Mouse (Mus musculus) ES-Bruce4 (cell line): ENCODE measurements around the gene Rorb. TPM values are rescaled to one million over a fixed set of nuclear protein-coding genes. Genes with fewer than 3 reads are reported as not detected.

Experiments used
- H3K27ac ChIP-seq: 2 replicates; pipeline ENCODE4 v1.5.1; 2012; ENCODE audit warnings: low read length, inconsistent platforms; ENCODE audit not compliant: insufficient read depth
- H3K27me3 ChIP-seq: 2 replicates; pipeline ENCODE4 v1.6.1; 2012; ENCODE audit warnings: mild to moderate bottlenecking, low read length, inconsistent platforms; ENCODE audit not compliant: control insufficient read depth, poor library complexity, insufficient read depth, severe bottlenecking
- H3K36me3 ChIP-seq: 2 replicates; pipeline ENCODE4 v1.6.1; 2012; ENCODE audit warnings: inconsistent platforms, mild to moderate bottlenecking, low read length, moderate library complexity; ENCODE audit not compliant: control insufficient read depth, poor library complexity, insufficient read depth, severe bottlenecking
- H3K4me1 ChIP-seq: one replicate; pipeline ENCODE4 v1.8.1; 2011; ENCODE audit warnings: low read length; ENCODE audit not compliant: control insufficient read depth, insufficient read depth
- H3K4me3 ChIP-seq: 2 replicates; pipeline ENCODE4 v1.5.1; 2011; ENCODE audit warnings: low read depth, mild to moderate bottlenecking, low read length
- H3K9ac ChIP-seq: 2 replicates; pipeline ENCODE4 v1.6.1; 2012; ENCODE audit warnings: low read depth, mild to moderate bottlenecking, inconsistent platforms; ENCODE audit not compliant: poor library complexity, severe bottlenecking
- H3K9me3 ChIP-seq: replicated peaks from 2 replicates; pipeline ENCODE4 v1.6.1; 2012; ENCODE audit warnings: mild to moderate bottlenecking, low read length, inconsistent platforms; ENCODE audit not compliant: control insufficient read depth, poor library complexity, insufficient read depth, severe bottlenecking
- CTCF ChIP-seq: IDR thresholded peaks from one replicate; pipeline ENCODE4 v1.8.1; 2011; ENCODE audit warnings: low read depth, low read length
- EP300 ChIP-seq: IDR thresholded peaks from 2 replicates; pipeline ENCODE4 v1.6.1; 2011; ENCODE audit warnings: low read depth, low read length; ENCODE audit not compliant: insufficient read depth
- POLR2A ChIP-seq: IDR thresholded peaks from one replicate; pipeline ENCODE4 v1.8.1; 2011; ENCODE audit warnings: low read length; ENCODE audit not compliant: insufficient read depth
- polyA plus RNA-seq: library from polyadenylated mRNA; stranded (reverse); fragments of >200 nt; gene quantifications from 2 replicates; pipeline ENCODE4 v1.2.4, GENCODE M21; 2011; ENCODE audit warnings: low read depth; ENCODE audit not compliant: missing spikeins, insufficient read depth, insufficient read length

Gene Rorb
- polyA plus RNA-seq, 1 experiment: not detected

GRCm38 (mm10) chr19:18889117-18889627, 221.8 kb downstream of the Rorb start:
- no peaks in the 10 kb centered on the region for H3K9me3 ChIP-seq
- H3K36me3 ChIP-seq: no peaks in the 10 kb centered on the region
- H3K9ac ChIP-seq: no peak overlapping the region
- no peaks in the 10 kb centered on the region for H3K4me1 ChIP-seq
- no peak overlapping the region for H3K27ac ChIP-seq
- no peak overlapping the region for H3K4me3 ChIP-seq
- H3K27me3 ChIP-seq: no peaks in the 10 kb centered on the region
- TF ChIP-seq EP300 (no peak), CTCF (no peak), POLR2A (no peak)

GRCm38 (mm10) chr19:18888491-18889116, 222.4 kb downstream of the Rorb start:
- no peak overlapping the region for H3K4me3 ChIP-seq
- TF ChIP-seq EP300 (no peak), POLR2A (no peak), CTCF (no peak)
- no peaks in the 10 kb centered on the region for H3K36me3 ChIP-seq
- no peak overlapping the region for H3K9ac ChIP-seq
- no peaks in the 10 kb centered on the region for H3K9me3 ChIP-seq
- no peak overlapping the region for H3K27ac ChIP-seq
- no peaks in the 10 kb centered on the region for H3K27me3 ChIP-seq
- no peaks in the 10 kb centered on the region for H3K4me1 ChIP-seq

GRCm38 (mm10) chr19:18887646-18888407, 223.2 kb downstream of the Rorb start:
- no peak overlapping the region for H3K27ac ChIP-seq
- H3K4me1 ChIP-seq: no peaks in the 10 kb centered on the region
- no peaks in the 10 kb centered on the region for H3K9me3 ChIP-seq
- no peaks in the 10 kb centered on the region for H3K27me3 ChIP-seq
- TF ChIP-seq POLR2A (no peak), CTCF (no peak), EP300 (no peak)
- H3K4me3 ChIP-seq: no peak overlapping the region
- no peaks in the 10 kb centered on the region for H3K36me3 ChIP-seq
- no peak overlapping the region for H3K9ac ChIP-seq

GRCm38 (mm10) chr19:18881162-18881561, 229.8 kb downstream of the Rorb start:
- TF ChIP-seq EP300 (no peak), POLR2A (no peak), CTCF (no peak)
- no peak overlapping the region for H3K4me3 ChIP-seq
- H3K27ac ChIP-seq: no peak overlapping the region
- H3K9ac ChIP-seq: no peak overlapping the region
- no peaks in the 10 kb centered on the region for H3K27me3 ChIP-seq
- H3K9me3 ChIP-seq: no peaks in the 10 kb centered on the region
- H3K4me1 ChIP-seq: no peaks in the 10 kb centered on the region
- no peaks in the 10 kb centered on the region for H3K36me3 ChIP-seq
